ENCODE assay signal across 16 mouse cellular contexts in genomic region chr2:99821691-99822090, GRCm38 (mm10).
A peak's percentile ranks its signal among the peaks of the same experiment; 100 is the strongest.
DNase-seq lines count a peak whose midpoint lies in the region; ATAC-seq lines count a peak whose summit lies in the region.
"Had no signal": no experiment of that assay in that cellular context is flagged by ENCODE, and none has a peak within 500 bp of the region (broad histone marks: within the 10 kb centered on the region; RNA-seq: fewer than 3 reads in every experiment).

No protein-coding gene starts in this region.

- ATAC-seq in megakaryocyte-erythroid progenitor cell, adult 5-6 weeks (replicated peaks; ENCODE audit: low FRiP score, low TSS enrichment, poor library complexity, severe bottlenecking), result no peak
- ATAC-seq: forebrain, embryonic 14.5 days; forebrain, embryonic 16.5 days had no signal

- DNase-seq in adrenal gland, adult 2 months, result peak; percentile 70
- peak; percentile 18 for DNase-seq in adrenal gland, adult 8-10 months
- peak; percentile 4 for DNase-seq in adrenal gland, postnatal 14 days
- peak; percentile 41 to 53 for DNase-seq in adrenal gland, postnatal 36 days
- DNase-seq in thymus, postnatal 0 days (ENCODE audit: low spot score), result no peak
- no peak for DNase-seq in left cerebral cortex, adult 9 months (ENCODE audit: low spot score in 2 of 2)
- DNase-seq: cerebellum, adult 11 months; cerebellum, adult 18-20 months; cerebellum, adult 8-10 months; cerebellum, adult 9-11 months; cerebellum, postnatal 14 days; cerebellum, postnatal 36 days; embryo, embryonic 11 days had no signal

Comparison
In these comparisons a context has a peak if more than half of its experiments do, and no peak if none do; other contexts are left out.
1. DNase-seq: peak in adrenal gland, adult 2 months (single experiment), adrenal gland, adult 8-10 months (single experiment), adrenal gland, postnatal 14 days (single experiment) and adrenal gland, postnatal 36 days (2 of 2); none in thymus, postnatal 0 days (single experiment) and left cerebral cortex, adult 9 months (0 of 2).